Mouse (Mus musculus) heart, postnatal 0 days (tissue): ENCODE results near the gene Tatdn2. TPM values are rescaled to one million over a fixed set of nuclear protein-coding genes. Genes with fewer than 3 reads are reported as not detected.

ENCODE experiments used
- ATAC-seq: fragments of 200-750 bp; cut with Nextera tagmentation; 2 replicates; pipeline ENCODE4 v1.8.0; 2017; ENCODE audit warnings: low read depth, moderate number of reproducible peaks, moderate library complexity; ENCODE audit not compliant: insufficient read depth
- DNase-seq: peaks from one replicate; pipeline ENCODE4 v3.0.0-alpha.2; 2016; ENCODE audit warnings: low spot score
- H3K27ac ChIP-seq: fragments of 300-500 bp; sonication (generic); 2 replicates; pipeline ENCODE4 v1.5.1; 2014; ENCODE audit warnings: low read depth, mild to moderate bottlenecking
- H3K27me3 ChIP-seq: fragments of 300-500 bp; sonication (generic); 2 replicates; pipeline ENCODE4 v1.6.1; 2014; ENCODE audit warnings: low read length, mixed read lengths; ENCODE audit not compliant: control insufficient read depth, insufficient read depth
- H3K36me3 ChIP-seq: fragments of 300-500 bp; sonication (generic); replicated peaks from 2 replicates; pipeline ENCODE4 v1.6.1; 2014; ENCODE audit warnings: low read length, mixed read lengths; ENCODE audit not compliant: control insufficient read depth, insufficient read depth
- H3K4me1 ChIP-seq: fragments of 300-500 bp; sonication (generic); 2 replicates; pipeline ENCODE4 v1.6.1; 2014; ENCODE audit warnings: antibody characterized with exemption; ENCODE audit not compliant: control insufficient read depth, insufficient read depth
- H3K4me2 ChIP-seq: fragments of 300-500 bp; sonication (generic); 2 replicates; pipeline ENCODE4 v1.6.1; 2014; ENCODE audit warnings: low read depth, mild to moderate bottlenecking, low read length, moderate library complexity
- H3K4me3 ChIP-seq: fragments of 300-500 bp; sonication (generic); 2 replicates; pipeline ENCODE4 v1.5.1; 2014; ENCODE audit warnings: low read depth, low read length
- H3K9ac ChIP-seq: fragments of 300-500 bp; sonication (generic); replicated peaks from 2 replicates; pipeline ENCODE4 v1.6.1; 2014; ENCODE audit warnings: low read depth, low read length, mixed read lengths
- H3K9me3 ChIP-seq: fragments of 300-500 bp; sonication (generic); replicated peaks from 2 replicates; pipeline ENCODE4 v1.6.1; 2016; ENCODE audit warnings: low read length; ENCODE audit not compliant: control insufficient read depth
- CTCF ChIP-seq: IDR thresholded peaks from 2 replicates; pipeline ENCODE4 v1.5.1; 2016; ENCODE audit warnings: antibody characterized with exemption, control low read depth, low read depth
- EP300 ChIP-seq: IDR thresholded peaks from 2 replicates; pipeline ENCODE4 v1.6.1; 2016; ENCODE audit warnings: antibody characterized with exemption, low read depth
- WGBS: fragments of 180-500 bp; shearing (Covaris S2); extraction: QIAGEN DNeasy Blood & Tissue Kit; methylation state at CpG from one replicate; pipeline ENCODE4 v1.1.7; 2014; 5-methylcytosine and 5-hydroxymethylcytosine counted together
- polyA plus RNA-seq: library from polyadenylated mRNA; unstranded; fragments of >200 nt; fragmentation: Nextera tagmentation; extraction: Ambion mirVana; gene quantifications from 2 replicates; pipeline ENCODE4 v1.2.1, GENCODE M21; 2015
- total RNA-seq: library from RNA; depleted of rRNA; stranded (reverse); fragments of >200 nt; gene quantifications from 2 replicates; pipeline ENCODE4 v1.2.3, GENCODE M21; 2014; ENCODE audit warnings: low replicate concordance

The Tatdn2 gene
- total and polyA plus RNA-seq, 2 experiments from 2014 or later: 1.1 to 32.1 TPM

DNA sequence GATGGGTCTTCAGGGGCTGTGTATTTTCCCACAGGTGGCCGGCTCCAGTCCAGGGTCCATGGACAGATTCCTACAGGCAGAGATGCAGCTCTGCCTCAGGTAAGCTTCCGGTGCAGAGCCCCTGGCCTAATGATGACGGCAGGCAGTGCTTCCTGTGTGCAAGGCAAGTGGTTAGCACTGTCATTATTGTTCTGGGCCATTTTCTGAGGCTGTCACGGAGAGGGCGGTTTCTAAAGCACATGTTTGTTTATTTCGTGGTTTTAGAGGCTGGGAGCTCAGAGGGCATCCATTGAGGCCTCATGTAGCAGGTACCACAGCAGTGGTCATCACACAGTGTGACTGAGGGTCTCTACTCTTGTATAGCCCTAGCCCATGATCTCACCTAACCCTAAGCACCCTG, 23.9 kb upstream of the Tatdn2 start:
- no peak overlapping the region for H3K4me2 ChIP-seq
- peaks cover 9% of the 10 kb centered on the region; the same call in 1 of the 2 replicates for H3K4me1 ChIP-seq
- no peak overlapping the region for H3K9ac ChIP-seq
- no peak for ATAC-seq
- 83% methylated on average over 6 of the region's 6 CpGs for WGBS
- H3K27me3 ChIP-seq: no peaks in the 10 kb centered on the region
- H3K36me3 ChIP-seq: peaks cover 6% of the 10 kb centered on the region
- H3K27ac ChIP-seq: no peak overlapping the region
- H3K9me3 ChIP-seq: 0 out of 2 replicates have a peak, but pooled peaks cover 3% of the 10 kb centered on the region
- TF ChIP-seq EP300: no peak
- no peak for TF ChIP-seq CTCF
- DNase-seq: no peak
- no peak overlapping the region for H3K4me3 ChIP-seq

GRCm38 (mm10) chr6:113675234-113675633, 21.6 kb upstream of the Tatdn2 start:
- Histone ChIP-seq H3K27ac (no peak overlapping the region), H3K4me3 (no peak overlapping the region), H3K4me1 (no peaks in the 10 kb centered on the region), H3K27me3 (no peaks in the 10 kb centered on the region), H3K9me3 (0 out of 2 replicates have a peak, but pooled peaks cover 3% of the 10 kb centered on the region), H3K36me3 (peaks cover 6% of the 10 kb centered on the region), H3K4me2 (no peak overlapping the region), H3K9ac (no peak overlapping the region)
- no peak for TF ChIP-seq EP300
- DNase-seq (no peak), ATAC-seq (no peak)
- WGBS: 78% methylated on average over 4 of the region's 4 CpGs

GRCm38 (mm10) chr6:113675991-113676390, 20.9 kb upstream of the Tatdn2 start:
- H3K36me3 ChIP-seq: peaks cover 6% of the 10 kb centered on the region
- WGBS: 91% methylated on average over 9 of the region's 9 CpGs
- no peak overlapping the region for H3K4me3 ChIP-seq
- H3K27me3 ChIP-seq: no peaks in the 10 kb centered on the region
- H3K9ac ChIP-seq: no peak overlapping the region
- no peaks in the 10 kb centered on the region for H3K4me1 ChIP-seq
- H3K27ac ChIP-seq: no peak overlapping the region
- H3K4me2 ChIP-seq: no peak overlapping the region
- ATAC-seq (no peak), DNase-seq (no peak)
- TF ChIP-seq CTCF (no peak), EP300 (no peak)
- H3K9me3 ChIP-seq: 0 out of 2 replicates have a peak, but pooled peaks cover 3% of the 10 kb centered on the region

DNA sequence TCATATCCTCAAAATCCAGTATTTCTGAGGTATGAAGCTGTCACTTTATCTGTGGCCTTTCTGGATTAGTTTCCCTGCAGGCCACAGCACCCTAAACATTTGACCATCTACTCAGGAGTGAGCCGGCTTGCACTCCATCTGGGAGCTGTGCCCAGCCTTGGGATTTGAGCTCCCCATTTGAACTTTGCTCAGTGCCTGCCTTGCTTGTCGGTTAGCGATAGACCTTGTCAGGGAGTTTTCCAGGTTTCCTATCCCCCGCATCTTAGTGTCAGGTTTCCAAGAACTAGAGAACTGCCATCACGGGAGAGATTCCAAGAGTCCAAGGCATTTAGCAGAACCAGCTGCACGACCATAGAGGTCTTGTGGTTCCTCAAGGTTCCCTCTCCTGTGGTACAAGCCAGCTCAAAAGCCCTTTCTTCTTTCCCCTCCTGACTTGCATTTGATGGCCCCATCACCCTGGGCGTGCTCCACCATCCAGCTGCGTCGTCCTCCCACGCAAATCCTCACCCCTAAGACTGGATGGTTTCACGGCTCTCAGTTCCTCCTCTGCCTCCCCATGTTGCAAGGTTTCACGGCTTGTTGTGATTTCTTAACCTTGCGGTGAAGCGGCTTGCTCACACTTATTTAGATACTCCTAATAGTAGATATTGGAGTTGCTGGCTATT, 19.6 kb upstream of the Tatdn2 start:
- Histone ChIP-seq H3K36me3 (peaks cover 6% of the 10 kb centered on the region; the same call in 1 of the 2 replicates), H3K4me3 (no peak overlapping the region), H3K4me2 (no peak overlapping the region), H3K27ac (no peak overlapping the region), H3K9me3 (no peaks in the 10 kb centered on the region), H3K9ac (no peak overlapping the region), H3K27me3 (no peaks in the 10 kb centered on the region), H3K4me1 (no peaks in the 10 kb centered on the region)
- WGBS: 67% methylated on average over 14 of the region's 14 CpGs
- ATAC-seq (no peak), DNase-seq (no peak)
- no peak for TF ChIP-seq CTCF
- TF ChIP-seq EP300: no peak

DNA sequence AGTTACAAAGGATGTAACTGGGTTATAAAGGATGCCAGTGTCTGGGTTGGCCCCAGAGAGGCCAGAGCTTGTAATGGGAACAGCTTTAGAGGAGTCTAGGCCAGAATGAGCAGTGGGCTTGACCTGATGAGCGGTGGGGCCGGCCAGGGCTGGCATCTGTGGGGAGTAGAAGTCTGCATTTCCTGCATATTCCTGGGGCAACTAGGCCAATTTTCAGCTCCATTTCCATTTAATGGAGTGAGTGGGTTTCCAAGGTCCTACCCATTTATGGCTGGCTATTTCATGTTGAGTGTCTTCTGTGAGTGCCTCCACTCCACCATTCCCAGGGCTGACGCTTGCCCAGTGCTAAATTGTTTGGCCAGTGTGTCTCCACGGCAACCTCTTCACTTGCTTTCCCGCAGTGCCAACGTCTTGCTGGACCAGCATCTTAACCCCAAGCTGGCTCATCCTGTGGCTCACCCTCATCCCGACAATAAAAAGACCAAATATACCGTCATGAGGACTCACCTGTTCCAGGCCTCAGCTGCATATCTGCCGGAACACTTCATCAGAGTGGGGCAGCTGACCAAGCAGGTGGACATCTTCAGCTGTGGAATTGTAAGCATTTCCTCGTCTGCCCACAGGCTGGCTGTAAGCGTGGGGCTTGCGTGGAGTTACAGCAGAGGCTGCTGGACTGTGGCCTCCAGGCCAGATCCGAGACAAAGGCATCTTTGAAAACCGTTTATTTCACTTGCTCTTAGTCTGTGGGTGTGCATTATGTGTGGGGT, 18.4 kb upstream of the Tatdn2 start:
- Histone ChIP-seq H3K4me1 (no peaks in the 10 kb centered on the region), H3K9ac (no peak overlapping the region), H3K27ac (no peak overlapping the region), H3K9me3 (no peaks in the 10 kb centered on the region), H3K4me2 (no peak overlapping the region), H3K27me3 (no peaks in the 10 kb centered on the region), H3K4me3 (no peak overlapping the region), H3K36me3 (no peaks in the 10 kb centered on the region; the same call in 1 of the 2 replicates)
- TF ChIP-seq EP300: no peak
- no peak for TF ChIP-seq CTCF
- 79% methylated on average over 14 of the region's 14 CpGs for WGBS
- no peak for DNase-seq
- ATAC-seq: no peak
